Mouse (Mus musculus) small intestine, adult 10 weeks (tissue): Measurements from ENCODE around the gene Mroh9. TPM values are rescaled to one million over a fixed set of nuclear protein-coding genes. Genes with fewer than 3 reads are reported as not detected.

Experiments used
- polyA plus RNA-seq: library from polyadenylated mRNA; stranded (reverse); fragments of 350-450 nt; fragmentation: Illumina TruSeq; extraction: RNeasy Lipid Tissue Mini Kit (QIAGEN cat#74804); gene quantifications from one replicate; pipeline ENCODE4 v1.2.3, GENCODE M21; 2014; ENCODE audit warnings: low replicate concordance

Gene Mroh9
- not detected for polyA plus RNA-seq

DNA sequence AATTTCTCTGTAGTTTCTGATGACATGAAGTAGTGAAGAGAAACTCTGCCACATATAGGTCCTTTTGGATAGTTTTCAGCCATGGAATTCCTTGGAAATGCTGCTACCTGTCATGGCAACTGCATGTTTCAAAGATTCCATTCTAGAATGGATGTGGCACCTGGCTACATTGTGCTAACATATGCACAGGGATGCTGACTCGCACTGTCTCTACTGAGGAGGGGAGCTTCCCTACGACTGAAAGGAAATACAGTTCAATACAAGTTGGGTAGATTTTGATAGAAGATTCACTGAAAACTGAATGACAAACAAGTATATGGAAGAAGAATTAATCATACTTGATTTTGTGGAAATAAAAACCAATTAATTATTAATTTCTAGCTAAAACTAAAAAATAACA is at the start of gene Mroh9:
Mroh9 (minus strand) TSS at position 101 of the 400 bp plus-strand sequence.

DNA sequence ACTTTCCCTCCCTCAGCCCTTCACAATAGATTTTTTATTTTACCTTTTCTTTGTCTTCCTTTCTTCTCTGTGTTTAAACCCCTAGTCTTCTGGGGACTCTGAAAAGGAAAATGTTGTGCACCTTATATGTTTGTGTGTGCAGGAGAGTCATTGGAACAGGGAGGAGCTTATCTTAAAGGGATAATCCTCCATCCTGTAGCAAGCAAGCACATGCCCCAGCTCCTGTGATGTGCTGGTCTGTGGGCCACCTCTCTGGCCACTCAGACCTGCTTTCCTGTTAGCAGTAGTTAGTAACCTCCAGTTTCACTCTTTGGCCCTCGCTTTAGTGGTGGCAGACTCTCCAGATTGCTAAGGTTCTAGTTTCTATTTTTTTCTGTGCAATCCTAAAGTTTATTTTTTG is 101.0 kb downstream of the Mroh9 start, which contains the start of gene Fmo3:
Fmo3 (minus strand) TSS at position 101 of the 400 bp plus-strand sequence.

Other genes starting within 250 kb of the Mroh9 start
- gene Fmo1, start 219.1 kb downstream of the Mroh9 start, polyA plus RNA-seq, result 55.0 TPM
- gene Fmo2, start 186.9 kb downstream of the Mroh9 start, polyA plus RNA-seq, result 36.0 TPM
- not detected for gene Fmo6, start 148.2 kb downstream of the Mroh9 start, polyA plus RNA-seq
- gene Fmo3, start 101.1 kb downstream of the Mroh9 start, polyA plus RNA-seq, result 0.19 TPM
- 78.5 TPM for gene Prrx1, start 228.0 kb upstream of the Mroh9 start, polyA plus RNA-seq